Mouse (Mus musculus) cerebellum, adult (tissue): Measurements from ENCODE around the gene Pln.

ENCODE experiments used
- ATAC-seq: cut with Nextera tagmentation; 2 replicates; pipeline ENCODE4 v1.9.2; 2017; ENCODE audit warnings: mild to moderate bottlenecking, moderate library complexity, mixed read lengths; ENCODE audit not compliant: insufficient number of reproducible peaks, low FRiP score, low TSS enrichment

Gene Pln

DNA sequence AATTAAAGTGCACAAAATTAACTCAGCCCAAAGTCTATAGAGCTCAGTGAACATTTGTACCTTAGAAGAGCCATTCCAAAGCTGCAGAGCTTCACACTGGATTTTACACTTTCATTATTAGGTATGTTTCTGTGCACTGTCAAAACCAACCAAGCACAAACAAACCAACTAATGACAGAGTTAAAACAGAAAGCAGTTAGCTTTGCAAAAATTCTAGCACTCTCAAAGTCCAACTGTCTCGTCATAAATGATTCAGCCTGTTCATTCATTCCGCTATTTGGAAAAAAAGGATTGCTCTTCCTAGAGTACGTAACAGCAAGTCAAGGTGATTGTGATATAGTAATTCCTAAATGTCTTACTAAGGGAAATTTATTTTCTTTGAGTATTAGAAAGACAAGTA, 21.5 kb downstream of the Pln start:
- no peak for ATAC-seq

DNA sequence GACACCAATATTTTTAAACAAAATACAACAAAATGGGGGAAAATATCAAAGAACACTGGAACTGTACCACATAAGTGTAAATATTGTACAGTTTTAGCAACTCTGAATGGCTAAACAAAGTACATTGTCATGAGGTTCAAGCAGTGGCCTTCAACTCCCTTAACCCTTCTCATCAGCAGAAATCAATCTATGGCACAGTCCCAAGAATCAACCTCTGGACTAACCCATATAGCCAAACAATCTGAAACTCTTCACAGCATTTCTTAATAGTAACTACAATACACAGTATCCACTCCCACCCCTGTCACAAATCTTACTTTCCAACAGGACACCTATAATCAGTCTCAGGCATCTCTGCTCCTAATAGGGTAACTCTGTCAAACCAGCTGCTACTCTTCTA, 26.8 kb downstream of the Pln start:
- ATAC-seq, result no peak

DNA sequence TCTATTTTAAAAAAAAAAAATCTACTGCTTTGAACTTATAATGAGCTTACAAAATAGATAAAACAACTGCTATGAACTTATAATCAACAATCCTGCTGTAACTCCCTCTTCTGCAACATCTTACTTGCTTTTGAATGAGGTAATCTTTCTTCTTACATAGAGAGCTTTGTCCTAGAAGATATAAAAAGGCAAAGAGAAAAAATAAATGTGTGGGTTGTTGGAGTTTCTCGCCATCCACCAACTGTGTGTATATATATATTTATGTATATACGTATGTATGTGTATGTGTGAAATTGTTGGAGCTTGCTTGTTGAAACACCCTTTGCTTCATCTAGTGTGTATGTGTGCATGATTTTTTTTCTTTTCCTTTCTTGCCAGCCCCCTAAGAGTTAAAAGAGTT, 29.8 kb downstream of the Pln start:
- ATAC-seq, result no peak

DNA sequence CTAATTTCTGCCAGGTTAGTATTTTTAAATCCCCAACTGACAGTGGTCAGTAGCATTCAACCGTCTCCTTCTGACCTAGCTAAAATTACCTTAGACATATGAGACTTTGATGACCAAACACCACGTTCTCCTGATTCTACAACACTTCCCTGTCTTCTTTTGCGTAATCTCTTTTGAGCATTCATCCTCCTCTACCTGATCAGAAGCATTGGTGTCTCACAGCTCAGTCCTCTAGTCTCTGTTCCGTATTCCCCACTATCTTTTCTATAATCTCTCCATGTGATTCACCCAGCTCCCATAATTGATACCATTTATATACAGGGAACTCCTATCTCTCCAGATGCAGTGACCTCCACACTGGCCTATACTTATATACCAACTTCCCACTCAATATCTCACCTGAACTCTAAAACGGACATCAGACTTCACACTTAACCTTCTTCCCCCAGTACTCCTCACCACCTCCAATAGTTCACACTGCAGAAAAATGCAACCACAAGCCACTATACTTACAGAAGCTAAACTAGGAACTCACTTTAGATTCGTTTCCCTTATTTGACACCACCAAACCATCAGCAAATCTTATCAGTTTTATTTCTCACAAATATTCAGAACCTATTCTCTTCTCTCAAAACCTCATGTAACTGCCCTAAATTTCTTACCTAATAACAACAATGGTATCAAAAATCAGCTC, 36.6 kb downstream of the Pln start:
- no peak for ATAC-seq

DNA sequence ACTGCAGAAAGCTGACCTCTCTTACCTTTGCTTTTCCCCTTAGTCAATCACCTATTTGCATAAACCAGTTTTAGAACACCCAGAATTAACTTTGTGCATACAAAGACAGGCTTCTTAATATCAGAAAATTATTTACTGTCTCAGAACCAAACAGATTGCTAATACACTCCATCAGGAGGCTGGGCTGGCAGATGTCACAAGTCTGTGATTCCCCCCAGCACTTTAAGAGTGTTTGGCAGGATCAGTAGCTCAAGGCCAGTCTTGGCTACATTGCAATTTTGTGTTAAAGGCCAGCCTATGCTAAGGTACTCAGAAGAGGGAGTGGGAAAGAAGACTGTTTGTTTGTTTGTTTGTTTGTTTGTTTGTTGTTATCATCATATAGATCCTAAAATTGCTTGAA, 39.6 kb downstream of the Pln start:
- ATAC-seq, result no peak

DNA sequence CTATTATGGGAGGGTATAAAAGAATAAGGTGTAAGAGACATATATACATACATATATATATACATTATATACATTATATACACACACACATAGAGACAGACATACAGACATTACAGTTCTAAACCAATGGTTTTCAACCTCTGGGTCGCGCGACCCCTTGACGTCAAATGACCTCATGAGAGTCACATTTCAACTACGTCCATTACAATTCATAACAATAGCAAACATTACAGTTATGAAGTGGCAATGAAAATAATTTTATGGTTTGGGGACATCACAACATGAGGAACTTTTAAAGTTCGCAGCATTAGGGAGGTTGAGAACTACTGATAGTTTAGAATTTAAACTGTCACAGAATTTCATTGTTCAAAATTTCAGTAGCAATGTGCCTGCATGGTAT, 40.8 kb downstream of the Pln start:
- no peak for ATAC-seq

DNA sequence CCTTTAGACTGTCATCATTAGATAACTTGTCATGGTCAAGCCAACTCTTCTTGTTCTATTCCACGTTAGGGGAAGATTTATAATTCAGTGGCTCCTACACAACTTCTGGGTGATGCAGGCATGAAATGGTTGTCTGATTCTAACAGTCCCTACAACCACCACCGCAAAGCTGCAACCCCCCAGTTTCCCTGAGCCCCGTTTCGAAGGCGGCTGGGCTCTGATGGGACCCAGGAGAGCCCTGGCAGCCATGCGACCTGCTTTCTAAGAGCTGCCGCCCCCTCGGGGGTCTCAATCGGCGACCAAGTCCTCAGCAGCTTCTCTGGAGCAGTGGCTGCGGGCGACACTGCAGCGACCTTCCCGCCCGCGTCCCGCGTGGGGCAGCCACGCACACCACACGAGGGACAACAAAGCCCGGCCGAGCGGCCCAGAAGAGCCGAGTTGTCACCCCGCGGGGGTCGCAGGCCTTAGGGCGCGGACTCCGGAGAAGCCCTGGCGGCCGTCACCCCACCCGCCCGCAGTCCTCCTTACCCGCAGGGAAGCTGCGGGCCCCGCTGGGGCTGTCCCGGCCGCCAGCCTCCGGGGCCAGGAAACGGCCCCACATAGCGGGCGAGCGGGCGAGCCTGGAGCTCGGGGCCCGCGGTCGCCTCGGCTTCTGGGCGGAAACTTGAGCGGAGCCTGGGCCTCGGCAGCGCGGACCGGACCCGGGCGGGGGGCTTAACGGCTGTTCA, 41.7 kb downstream of the Pln start:
- peak; percentile 67 for ATAC-seq

DNA sequence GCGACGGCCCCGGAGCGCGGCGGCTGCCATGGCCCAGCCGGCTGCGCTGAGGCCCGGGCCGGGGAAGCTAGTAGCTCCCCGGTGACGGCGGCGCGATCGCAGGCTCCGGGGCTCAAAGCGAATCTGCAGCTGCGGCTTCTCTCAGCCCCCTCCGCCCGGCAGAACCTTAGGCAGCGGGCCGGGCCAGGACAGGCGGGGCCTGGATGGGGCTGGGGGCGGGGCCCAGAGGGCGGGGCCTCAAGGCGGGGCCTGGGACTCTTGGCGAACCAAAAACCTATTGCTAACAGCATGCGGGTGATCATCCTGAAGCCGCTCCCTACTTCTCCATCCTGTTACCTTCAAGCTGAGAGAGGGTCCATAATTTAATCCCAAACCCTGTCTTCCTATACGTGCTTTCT, 42.2 kb downstream of the Pln start, which contains the start of gene Cep85l:
Gene Cep85l (minus strand): TSS at position 239 of the 398 bp plus-strand sequence.
- peak; percentile 87 for ATAC-seq

DNA sequence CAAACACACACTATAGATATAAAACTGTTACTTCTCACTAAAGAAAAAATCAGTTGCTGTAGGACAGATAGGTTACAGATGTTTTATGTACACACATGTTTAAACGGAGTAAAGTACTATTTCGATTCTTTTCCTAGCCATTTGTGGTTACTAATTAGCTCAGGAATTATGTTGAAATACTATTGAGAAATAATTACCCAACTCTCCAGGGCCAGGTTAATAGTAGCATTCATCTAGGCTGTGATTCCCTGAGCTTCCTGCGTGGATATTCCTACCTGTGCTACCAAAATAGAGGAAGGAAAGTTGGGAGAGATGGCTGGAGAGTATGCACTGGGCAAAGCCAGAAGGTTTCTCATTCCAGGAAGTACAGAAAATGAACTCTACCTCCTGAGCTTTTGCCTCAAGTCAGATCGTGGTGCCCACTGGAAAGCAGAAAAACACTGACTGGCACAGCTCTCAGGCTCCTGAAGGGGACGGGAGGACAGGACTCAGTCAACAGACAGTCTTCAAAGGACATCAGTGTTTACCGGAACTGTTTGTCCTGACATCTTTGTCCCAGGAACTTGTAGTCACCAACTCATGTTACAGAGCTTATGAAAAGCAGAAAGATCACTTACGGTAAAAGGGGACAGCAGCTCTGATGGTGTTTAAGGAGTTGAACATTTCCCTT, 45.4 kb downstream of the Pln start:
- no peak for ATAC-seq

DNA sequence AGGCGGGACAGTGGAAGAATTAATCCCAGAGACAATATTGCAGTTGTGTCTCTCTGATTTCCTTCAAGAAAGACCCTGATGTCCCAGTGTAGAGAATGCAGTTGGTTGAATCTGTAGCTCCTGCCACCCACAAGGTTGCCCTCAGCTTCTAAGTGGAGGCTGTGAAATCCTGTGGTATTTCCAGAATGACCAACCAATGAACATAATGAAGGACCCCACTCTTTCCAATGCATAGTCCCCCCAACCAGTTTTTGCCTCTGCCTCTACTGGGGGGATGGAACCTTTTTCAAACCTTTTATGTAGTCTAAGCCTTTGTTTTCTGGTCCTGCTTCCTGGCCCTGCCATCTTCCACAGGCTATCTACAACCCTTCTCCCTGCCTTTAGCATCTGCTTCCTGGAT, 47.4 kb downstream of the Pln start:
- no peak for ATAC-seq

DNA sequence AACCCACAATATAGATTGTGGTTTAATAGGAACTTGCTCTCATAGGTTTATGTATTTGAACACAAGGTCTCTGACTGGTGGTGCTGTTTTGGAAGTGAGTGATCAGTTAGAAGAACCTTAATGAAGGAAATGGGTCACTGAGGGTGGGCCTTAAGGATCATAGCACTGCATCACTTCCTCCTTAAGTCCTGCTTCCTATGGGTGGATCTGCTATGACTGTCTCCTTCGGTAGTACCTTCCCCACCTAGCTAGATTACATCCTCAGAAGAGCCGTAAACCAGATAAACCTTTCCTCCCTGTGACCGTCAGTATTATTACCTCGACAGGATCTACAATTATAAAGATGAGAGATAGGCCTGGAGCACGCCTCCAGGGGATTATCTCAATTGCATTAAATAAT, 48.0 kb downstream of the Pln start:
- ATAC-seq, result no peak

DNA sequence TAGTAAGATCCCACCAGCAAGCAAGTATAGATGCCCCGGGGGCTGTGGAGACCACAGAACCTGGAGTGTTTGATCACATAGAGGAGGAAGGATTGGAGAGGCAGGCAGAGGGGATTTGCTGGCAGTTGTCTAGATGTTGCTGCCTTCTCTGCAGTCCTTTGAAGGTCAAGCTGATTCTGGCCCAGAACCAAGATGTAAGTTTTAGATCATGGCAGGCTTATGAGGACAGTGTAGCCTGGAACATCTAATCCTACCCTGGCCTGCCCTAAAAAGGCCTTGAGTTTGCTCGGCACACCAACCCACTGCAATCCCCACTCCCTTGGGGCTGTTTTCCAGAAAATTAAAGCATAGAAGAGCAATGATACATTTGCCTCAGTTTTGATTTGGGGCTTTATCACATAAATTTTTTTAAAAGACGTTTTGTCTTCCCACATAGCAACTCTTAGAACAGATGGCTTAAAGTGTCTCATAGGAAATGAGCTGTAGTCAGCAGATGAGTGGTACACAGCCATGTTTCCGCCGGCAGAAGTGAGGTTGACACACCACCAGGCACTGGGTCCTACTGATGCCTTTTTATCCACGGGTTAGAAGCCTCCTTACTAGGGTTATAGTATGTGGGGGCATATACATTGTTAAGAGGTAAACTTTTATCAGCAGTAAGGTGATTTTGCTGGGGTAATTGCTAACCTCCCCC, 50.9 kb downstream of the Pln start:
- no peak for ATAC-seq

DNA sequence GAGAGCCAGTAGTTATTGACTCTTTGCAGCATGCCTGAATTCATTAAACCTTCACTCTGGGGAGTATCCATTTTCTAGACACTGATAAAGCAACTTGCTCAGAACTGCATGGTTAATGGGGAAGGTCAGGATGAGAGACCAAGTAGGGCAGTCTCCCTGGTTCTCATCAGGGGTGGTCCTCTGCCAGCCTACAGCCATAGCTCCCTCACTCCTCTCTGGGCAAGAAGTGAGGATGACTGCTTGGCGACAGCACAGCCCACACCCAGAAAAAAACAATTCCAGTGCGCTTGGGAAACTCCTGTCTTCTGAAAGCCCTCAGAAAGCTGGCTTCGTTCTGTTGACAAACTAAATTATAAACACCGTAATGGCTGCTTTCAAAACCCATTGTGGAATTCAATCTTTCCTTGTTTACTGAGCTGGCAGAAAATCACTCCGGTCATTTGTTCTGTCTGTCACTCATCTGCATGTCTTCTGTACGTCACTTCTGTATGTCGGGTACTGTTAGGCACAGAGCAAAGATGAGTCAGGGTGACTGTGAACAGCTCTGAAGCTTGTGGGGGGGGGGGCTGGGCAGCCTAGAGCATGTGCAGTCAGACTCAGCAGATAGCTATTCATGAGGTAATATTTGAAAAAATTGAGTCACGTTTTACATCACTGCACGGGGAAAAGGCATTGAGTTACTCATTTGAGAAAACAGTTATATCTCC, 57.6 kb downstream of the Pln start:
- ATAC-seq, result no peak
